Mouse (Mus musculus) layer of hippocampus, adult 9-10 months (tissue): ENCODE measurements at regions not wholly inside any gene's neighbourhood (a gene's known extent, or its start where the extent isn't known, plus 50 kb on each side); places are given as distances from the start of the nearest gene placed in this dataset.

ENCODE experiments used
- DNase-seq: peaks from one replicate; pipeline ENCODE4 v3.0.0; 2022; ENCODE audit warnings: low spot score

DNA sequence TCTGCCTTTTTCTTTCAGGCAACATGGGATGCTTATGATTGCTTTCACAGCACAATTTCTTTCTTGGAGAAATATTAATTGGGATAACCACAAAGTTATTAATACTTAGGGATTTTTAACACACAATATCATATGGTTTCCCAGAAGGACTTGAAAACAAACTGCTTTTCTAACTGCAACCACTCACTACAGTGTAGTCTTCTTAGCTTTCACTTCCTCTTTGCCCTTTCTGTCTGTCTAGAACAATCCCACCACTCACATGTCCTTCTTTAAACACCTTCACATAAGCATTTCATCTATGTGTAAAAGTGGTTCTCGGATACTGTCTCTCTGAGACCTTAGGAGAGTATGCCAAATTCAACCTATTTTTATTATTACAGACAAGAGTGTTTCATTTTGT, 204.3 kb downstream of the C1d start:
- no peak for DNase-seq

DNA sequence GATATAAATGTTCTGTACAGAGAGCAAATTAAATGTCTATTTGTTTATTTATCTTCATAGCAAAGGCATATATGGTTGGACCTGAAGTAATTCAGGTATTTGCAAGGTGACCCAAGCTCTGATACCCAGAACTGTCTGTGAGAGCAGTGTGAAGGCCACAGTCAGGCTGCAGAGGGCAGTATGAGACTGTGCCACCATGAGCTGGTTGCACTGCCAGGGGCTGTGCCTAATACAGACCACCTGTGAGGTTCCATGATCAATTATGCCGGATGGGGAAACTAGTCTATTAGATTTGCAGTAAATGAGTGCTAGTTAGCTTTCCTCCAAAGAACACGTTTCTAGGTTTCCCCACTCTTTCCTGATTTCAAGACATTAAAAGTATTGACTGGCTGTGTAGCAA, 207.5 kb downstream of the C1d start:
- no peak for DNase-seq

GRCm38 (mm10) chr11:17468431-17469165, 211.2 kb downstream of the C1d start:
- no peak for DNase-seq

DNA sequence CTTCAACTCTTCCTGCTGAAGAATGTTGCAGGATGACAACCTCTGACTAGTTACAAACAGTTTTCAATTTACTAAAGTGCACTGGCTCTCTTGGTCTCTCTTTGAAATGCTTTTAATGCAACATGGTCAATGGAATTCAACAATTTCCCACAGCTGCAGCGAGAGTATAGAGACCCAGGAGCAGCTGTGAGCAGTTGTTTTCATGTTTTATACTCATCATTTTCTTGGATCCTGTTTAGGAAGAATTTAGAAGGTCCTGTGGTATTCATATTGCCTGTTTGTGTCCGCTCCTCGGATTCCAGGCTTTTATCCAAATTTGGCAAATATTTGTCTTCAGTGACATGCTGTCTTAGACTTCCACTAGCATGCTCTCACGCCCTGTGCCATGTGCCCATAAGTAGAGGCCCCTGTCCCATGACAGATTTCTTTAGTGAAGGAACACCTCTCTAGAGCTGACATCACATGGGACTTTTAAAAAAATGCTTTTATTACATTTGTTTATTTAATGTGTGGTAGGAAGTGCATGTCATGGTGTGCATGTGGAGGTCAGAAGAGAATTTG, 224.1 kb downstream of the C1d start:
- DNase-seq, result no peak

DNA sequence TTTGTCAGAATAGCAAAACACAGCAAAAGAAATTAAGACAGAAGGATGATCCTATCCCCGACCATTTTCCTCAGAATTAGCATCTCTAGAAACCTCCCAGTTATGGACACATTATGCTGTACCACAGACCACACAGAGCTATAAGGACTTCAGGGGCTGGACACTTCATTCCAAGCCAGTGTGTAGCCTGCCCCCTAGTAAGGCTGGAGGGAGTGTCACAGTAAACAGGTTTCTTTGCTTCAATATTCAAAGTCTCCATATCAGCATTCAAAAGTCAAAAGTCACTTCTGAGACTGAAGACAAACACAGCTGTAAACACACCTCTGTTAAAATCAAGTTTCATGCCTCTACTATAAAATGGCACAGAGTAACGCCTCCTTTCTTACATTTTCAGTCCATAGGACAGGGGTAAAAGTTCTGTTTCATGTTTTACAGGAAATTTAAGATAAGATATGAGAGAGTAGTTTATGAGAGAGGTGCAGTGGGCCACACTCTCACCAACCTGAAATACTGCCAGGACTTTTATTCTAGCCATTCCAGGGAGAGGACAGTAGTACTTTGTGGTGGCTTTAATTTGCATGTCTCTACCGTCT, 226.6 kb downstream of the C1d start:
- no peak for DNase-seq

DNA sequence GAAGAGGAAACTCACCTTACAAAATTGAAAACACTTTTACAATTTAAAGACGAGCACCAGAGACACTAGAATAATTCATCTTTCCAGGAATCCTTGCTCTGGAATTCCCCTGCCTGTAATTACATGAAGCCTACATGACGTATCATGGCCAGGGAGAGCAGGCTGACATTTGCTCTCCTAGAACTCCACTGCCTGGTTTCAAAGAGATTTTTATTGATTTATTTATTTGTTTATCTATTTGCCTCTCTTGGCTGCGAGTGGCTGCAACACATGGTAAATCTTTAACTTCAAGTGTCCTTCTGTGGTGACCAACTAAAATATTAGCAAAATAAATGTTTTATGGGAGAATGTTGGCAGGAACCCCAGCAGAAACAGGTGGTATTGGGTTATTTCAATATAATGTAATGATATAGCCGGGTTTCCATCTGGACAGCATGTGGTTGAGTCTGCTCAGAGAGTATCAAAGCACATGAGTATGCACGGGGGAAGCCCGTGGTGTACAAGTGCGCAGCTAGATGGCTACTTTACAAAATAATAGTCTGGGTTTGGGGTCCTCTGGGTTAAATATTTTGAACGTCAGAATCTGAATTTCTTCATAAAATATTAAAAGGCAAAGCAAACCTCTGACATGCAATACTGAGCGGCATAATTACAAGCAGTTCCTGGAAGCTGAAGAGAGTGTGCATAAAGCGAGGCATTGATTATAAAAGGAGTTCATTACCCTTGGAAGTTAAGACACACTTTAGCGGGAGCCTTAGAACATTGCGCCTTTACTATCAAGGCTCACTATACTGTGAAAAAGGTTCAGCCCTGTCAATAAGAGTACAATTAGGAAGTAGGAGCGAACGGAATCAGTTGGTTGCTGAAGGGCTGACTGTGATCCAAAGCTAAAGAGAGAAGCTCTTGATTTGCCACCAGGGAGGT, 244.0 kb downstream of the C1d start:
- no peak for DNase-seq

- DNase-seq, result no peak
Observed at GRCm38 (mm10) chr11:17502052-17502451, 244.7 kb downstream of the C1d start.

DNA sequence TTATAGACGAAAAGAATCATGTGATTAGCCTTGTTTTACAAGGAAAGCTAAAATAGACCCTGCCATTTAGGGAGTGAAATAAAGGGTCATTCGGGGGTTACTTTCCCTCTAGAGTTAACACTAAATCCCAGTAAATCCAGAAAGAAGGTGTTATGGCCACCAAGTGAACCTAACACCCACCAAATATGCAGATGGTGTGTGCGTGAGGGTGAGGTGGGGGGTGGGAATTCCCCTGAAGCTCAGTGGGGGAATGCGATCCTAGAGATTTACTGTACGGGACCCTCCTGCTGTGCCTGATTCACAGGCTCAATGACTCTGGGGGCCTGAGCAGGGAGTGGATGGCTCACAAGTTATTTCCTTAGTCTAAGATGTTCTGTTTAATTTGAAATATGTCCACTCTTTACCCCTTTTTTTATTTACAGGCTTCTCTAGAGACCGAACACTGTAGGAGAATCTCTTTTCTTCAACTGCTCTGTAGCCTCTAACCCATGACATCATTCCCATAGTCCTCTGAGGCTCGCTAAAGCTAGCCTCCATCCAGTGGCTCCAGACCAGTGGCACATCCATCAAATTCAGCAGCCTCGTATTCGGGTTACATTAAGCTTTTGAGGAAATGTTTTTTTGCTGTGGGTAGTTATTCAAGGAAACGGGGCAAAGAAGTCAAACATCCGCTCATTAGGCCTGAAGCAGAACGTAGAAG, 265.0 kb downstream of the C1d start:
- DNase-seq, result no peak

- DNase-seq, result no peak
Observed at GRCm38 (mm10) chr11:17523329-17523728, 265.9 kb downstream of the C1d start.

GRCm38 (mm10) chr11:17524985-17525775, 267.8 kb downstream of the C1d start:
- no peak for DNase-seq

DNA sequence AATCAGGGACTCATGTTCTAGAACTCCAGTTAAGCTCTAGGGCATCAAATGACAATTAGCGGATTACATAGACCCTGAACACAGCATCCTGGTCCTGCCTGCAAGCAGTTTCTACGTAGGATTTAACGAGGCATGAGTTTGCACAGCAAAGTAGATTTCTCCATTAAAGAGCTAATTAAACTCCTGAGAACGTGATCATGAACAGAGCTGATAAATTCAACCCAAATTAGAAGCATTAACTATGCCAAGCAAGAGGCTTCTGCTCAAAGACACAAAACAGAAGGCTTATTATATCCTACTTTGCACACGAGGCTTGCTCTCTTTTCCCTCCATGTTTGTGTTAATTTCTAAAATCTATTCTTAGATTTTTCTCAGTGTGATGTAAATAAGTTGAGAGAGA, 269.1 kb downstream of the C1d start:
- no peak for DNase-seq

GRCm38 (mm10) chr11:17528609-17529008, 271.2 kb downstream of the C1d start:
- DNase-seq, result no peak

GRCm38 (mm10) chr11:17533706-17534105, 276.3 kb downstream of the C1d start:
- no peak for DNase-seq

DNA sequence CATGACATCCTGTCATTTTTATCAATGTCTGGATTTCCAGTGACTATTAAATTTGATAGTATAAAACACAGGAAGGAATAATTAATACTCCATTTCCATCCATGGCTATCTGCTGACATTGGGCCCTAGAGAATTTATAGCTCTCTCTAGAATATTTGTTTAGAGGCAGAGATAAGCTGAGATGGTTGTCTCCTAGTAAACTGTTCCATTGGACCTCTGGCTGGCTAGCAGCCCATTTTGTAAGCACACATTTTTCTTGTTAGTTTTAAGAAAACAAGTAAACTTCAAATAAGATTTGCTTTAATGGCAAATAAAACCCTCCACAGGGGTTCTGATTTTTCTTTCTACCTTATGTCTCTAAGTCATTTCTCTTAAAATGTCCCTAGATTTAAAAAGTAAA, 288.9 kb downstream of the C1d start:
- no peak for DNase-seq

DNA sequence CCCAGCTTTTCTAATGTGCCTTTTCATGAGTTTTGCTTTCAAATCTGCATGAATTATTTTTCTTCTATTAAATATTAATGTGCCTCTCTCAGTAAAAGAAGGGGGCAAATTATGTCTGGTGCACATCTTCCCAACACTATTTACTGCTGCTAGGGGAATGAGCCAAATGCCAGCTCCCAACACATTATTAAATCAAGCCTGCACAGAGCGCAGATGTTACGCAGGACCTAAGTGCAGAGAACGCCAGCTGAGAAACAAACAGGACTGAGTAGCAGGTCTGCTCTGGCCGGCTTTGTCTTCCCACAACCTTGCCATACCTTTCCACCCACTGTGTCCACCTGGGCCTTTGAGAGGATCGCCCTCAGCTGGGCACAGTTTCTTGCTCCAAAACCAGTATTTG, 291.8 kb downstream of the C1d start:
- DNase-seq, result no peak

DNA sequence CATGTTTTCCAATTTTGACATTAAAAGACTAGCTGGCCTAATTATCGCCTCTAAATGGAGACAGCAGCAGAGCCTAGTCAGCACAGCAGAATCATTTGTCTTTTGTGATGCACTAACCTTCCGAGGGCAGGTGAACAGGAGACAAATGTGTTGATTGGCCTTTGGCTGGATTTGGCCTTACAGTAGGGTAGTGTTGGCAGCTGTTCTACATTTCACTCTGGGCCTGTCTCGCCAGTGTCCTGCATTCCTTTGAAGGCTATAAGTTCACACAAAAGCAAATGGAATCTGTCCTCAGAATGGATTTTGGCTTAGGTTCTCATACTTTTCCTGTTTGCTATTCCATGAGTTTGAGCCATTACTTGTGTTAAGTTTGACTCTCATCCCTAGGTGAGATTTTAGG, 297.9 kb downstream of the C1d start:
- DNase-seq, result no peak

- no peak for DNase-seq
Observed at GRCm38 (mm10) chr11:17591780-17592487, 334.6 kb downstream of the C1d start.

- no peak for DNase-seq
Observed at GRCm38 (mm10) chr11:17603726-17604493, 346.5 kb downstream of the C1d start.

DNA sequence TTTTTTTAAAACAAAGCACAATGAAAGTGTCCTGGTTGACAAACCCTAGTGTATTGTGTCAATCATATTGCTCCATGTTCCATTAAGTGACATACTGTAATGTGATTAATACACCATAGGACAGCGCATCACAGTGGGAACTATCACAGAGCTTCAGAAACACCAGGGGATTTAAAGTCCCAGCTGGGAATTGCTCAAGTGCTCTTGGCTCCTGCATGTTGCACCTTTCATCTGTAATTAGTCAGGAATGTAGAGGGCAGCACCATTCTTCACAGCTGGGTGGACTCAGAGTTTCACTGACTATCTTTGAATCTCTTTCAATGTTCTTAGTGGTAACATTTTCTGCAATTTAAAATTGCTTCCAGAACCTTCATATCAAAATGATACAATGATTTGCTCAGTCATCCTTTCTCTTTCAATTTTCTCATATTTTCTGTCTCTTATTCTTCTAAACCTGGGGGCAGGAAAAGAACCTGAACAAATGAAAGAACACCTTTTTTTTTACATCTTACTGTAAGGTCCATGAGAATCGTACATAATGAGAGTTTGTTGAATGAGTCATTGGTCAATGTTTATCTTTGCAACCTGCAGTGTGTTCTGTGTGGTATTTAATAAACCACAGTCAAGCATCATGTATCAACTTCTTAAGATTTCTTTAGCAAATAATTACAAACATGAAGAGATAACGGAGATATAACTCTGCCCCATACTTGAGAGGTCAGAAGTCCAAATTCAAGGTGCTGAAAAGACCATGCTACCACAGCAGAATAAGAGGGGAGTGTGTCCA, 333.0 kb downstream of the Etaa1 start:
- DNase-seq, result no peak
